Mouse (Mus musculus): Measurements from ENCODE around the gene Gjb6.

Gjb6 gene

GRCm38 (mm10) chr14:57089107-57089506, 44.3 kb downstream of the Gjb6 start:
- CTCF ChIA-PET, result no interaction called here

- CTCF ChIA-PET, result no interaction called here
These were observed 49.2 kb downstream of the Gjb6 start for GRCm38 (mm10) chr14:57084180-57084668.

DNA sequence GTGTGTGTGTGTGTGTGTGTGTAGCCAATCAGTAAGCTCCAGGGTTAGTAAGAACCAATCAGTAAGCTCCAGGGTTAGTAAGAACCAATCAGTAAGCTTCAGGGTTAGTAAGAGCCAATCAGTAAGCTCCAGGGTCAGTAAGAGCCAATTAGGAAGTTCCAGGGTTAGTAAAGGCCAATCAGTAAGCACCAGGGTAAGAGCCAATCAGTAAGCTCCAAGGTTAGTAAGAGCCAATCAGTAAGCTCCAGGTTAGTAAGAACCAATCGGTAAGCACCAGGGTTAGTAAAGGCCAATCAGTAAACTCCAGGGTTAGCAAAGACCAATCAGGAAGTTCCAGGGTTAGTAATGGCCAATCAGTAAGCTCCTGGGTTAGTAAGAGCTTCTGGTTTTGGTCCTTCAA, 50.5 kb downstream of the Gjb6 start:
- CTCF ChIA-PET, result no interaction called here

- CTCF ChIA-PET, result no interaction called here
These were observed 57.9 kb downstream of the Gjb6 start for GRCm38 (mm10) chr14:57075537-57075936.
